Mouse (Mus musculus): ENCODE measurements at regions not wholly inside any gene's neighbourhood (a gene's known extent, or its start where the extent isn't known, plus 50 kb on each side); places are given as distances from the start of the nearest gene placed in this dataset.

DNA sequence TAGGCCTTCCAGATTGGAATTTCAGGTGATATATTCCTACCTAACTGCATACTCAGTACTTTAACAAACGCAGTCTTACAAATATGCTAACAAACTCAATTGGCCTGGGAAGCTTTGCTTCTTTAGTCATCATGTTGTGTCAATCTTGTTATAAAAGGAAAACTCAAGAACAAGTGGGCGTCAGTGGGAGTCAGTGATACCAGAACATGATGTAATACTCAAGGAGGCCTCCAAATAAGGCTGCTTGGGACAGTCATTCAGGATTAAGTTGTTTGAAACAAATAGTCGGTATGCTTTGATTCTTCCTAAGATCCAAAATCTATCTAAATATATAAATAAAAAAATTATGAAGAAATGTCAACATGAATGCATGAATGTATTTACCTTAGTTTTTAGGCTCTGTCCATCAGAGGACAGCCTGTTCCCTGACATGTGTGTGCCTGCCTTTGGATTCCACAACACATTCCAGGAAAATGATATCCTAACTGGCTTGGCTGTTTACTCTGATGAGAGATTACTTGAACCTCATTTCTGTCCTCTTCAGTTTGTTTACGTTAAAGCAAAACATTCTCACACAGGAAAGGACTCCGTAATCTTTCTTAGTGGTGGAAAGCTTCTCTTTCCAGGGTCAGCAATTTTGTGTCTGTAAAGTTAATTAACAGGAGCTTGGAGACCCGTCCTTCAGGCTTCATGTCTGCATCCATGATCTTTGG is 345.7 kb upstream of the Marcks start:
- intact Hi-C loops (cut with DNase I), result loop anchor here (5.0 kb wide), 2 partner anchors 87 to 347 kb away; partner anchors contain the start of gene Marcks
- no peak for DNase-seq (ENCODE audit: low spot score)

DNA sequence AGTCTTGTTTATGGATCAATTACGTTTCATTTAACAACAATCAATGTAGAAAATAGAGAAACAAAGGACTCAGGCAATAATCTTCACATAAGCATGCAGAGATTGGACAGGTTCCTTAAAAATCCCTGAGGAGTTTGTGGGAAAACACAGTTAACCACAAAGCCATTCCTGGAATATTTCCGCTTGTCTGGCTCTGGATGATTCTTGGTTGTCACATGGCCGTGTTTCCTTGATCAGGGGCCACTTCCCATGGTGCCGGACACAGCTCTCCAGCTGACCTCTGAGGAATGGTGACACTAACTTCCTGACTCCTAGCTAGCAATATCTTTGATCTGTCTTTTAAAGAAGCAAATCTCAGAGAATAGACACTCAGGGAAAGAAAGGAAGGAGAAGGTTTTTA is 344.8 kb upstream of the Marcks start:
- peak; percentile 12 for DNase-seq (ENCODE audit: low spot score)
- intact Hi-C loops (cut with DNase I), result loop anchor here (5.0 kb wide), 2 partner anchors 86 to 346 kb away; partner anchors contain the start of gene Marcks

DNA sequence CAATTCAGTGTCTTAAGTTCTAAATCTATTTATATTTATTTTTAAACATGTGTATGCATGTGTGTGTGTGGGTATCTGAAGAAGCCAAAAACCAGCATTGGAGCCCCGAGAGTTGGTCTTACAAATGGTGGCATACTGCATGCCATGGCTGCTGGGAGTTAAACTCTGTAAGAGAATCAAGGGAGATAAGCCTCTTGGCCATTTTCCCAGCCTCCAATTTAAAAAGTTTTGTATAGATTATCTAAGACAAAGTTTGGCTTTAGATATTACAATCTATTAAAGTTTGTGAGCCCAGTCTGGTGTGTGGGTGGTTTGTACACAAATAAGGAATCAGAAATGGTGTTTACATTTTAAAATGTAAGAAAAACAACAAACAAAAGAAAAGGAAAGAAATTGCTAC is 343.2 kb upstream of the Marcks start:
- intact Hi-C loops (cut with DNase I), result loop anchor here (5.0 kb wide), 2 partner anchors 85 to 345 kb away; partner anchors contain the start of gene Marcks

DNA sequence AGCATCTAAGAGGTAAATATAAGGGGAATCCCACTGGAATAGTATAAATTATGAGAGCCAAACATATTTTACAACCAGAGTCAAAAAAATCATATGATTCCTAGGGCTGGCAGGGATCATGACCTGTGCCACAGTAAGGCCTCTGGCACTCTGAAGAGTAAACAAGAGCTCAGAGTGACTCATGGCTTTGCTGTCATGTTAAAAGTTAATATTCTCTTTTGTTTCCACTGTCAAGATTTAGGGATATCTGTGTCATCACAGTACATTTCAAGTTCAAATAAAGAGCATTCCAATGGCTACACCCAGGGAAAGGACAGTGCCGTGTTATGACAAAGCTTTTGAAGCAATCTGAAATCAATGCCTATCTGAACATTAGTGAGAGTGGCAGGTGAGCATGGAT is 341.6 kb upstream of the Marcks start:
- intact Hi-C loops (cut with DNase I), result loop anchor here (5.0 kb wide), 2 partner anchors 83 to 343 kb away; partner anchors contain the start of gene Marcks
- DNase-seq (ENCODE audit: low spot score), result no peak

More for the DNA sequence above, 343.2 kb upstream of the Marcks start:
- DNase-seq (ENCODE audit: low spot score), result no peak

DNA sequence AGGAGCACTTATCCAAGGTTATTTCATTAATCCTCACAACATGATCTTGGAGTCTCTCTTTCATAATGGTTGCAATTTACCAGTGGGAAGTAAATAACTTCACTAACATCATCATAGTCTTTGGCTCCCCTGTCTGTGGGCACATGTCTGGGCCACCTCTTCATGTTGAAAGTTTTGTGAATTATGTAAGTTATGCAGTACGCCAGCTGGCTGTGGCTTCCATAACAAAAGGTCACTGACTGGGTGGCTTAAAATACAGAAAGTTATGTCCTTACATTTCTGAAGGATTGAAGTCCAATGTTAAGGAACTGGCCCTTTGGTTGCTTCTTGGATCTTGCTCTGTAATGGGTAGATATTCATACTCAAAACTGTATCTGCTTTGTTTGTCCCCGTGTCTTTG is 339.4 kb upstream of the Marcks start:
- intact Hi-C loops (cut with DNase I), result no loop called here
- no peak for DNase-seq (ENCODE audit: low spot score)

DNA sequence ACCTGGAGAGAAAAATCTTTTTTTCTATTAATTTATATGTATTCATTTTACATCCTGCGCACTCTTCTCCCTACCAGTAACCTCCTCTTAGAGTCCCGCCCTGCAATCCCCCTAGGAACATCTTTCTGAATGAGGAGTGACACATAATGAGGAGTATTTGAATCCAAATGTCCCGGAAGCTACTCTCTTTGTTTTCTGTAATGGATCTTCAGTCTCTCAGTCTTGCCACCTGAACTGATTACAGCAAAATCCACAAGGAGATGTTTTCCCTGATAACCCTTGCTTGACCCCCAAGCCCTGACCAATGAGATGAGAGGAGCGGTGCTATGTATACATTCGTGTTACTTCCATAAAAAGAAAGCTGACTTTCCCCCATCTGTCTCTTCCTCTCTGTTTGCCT is 334.4 kb upstream of the Marcks start:
- no peak for DNase-seq (ENCODE audit: low spot score)
- intact Hi-C loops (cut with DNase I), result no loop called here

DNA sequence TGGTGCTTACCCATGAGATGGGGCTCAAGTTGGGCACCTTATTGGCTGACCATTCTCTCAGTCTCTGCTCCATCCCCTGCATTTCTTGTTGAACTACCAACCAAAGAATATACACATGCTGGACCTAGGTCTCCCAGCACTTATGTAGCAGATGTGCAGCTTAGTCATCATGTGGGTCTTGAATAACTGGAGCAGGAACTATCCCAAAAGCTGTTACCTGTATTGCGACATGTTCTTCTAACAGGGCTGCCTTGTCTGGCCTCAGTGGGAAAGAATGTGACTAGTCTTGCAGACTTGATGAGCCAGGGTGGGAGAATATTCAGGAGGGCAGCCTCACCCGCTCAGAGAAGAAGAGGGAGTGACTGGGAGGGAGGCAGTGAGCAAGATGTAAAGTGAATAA is 318.7 kb upstream of the Marcks start:
- no peak for DNase-seq (ENCODE audit: low spot score)
- intact Hi-C loops (cut with DNase I), result no loop called here

DNA sequence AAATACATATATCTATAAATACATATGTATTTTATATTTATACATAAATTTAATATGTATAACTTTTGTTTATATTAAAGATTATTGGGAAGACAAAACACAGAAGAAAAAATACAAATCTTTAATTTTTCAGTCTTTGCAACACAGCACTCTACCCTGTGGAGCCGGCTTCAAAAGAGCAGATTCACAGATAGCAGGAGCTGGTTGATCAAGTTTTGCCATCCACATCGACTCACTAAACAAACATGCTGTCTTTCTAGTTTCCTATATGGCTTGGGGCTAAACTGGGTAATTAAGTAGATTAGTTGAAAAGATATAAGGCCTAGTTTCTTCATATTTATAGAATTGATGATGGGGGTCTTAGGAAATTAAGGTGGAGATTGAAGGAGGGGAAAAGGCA is 311.2 kb upstream of the Marcks start:
- no peak for DNase-seq (ENCODE audit: low spot score)
- intact Hi-C loops (cut with DNase I), result no loop called here

DNA sequence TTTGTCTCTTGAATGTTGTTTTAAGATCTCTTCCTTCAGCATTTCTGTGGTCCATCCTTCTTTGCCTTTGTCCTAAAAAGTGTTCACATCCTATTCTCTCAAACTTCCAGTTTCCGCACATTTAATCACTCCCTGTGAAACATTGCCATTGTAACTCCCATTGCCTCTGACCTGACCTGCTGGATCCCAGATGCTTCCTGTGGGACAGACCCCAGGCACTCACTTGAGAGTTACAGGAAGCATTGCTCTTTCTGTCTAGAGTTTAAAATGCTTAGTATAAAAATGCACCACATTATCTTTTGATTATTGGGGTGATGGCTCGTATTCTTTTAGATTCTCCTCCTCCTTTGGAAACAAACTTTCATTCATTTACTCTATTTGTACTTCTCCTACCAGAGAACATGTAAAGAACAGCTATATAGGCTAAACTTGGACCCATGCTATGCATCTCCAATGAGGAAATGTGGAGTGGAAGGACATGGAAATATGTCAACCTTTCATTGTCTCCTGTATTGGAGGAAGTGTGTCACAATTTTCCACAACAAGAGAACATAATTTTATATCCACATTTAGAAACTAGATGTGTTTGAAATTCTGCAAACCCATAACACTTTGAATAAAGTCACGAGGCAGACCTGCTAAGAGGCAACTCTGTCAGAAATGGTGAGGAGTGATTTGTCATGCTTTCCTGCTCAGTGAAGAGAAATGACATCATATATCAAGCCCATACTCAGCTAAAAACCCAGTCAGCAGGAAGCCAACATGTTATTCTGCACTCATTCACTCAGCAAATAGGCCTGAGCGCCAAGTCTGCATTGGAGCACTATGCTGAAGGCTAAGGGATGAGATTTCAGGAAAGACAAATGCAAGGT is 308.8 kb upstream of the Marcks start:
- no peak for DNase-seq (ENCODE audit: low spot score)
- intact Hi-C loops (cut with DNase I), result loop anchor here (2.0 kb wide), 1 partner anchor 311 kb away; no protein-coding TSS in a partner anchor

DNA sequence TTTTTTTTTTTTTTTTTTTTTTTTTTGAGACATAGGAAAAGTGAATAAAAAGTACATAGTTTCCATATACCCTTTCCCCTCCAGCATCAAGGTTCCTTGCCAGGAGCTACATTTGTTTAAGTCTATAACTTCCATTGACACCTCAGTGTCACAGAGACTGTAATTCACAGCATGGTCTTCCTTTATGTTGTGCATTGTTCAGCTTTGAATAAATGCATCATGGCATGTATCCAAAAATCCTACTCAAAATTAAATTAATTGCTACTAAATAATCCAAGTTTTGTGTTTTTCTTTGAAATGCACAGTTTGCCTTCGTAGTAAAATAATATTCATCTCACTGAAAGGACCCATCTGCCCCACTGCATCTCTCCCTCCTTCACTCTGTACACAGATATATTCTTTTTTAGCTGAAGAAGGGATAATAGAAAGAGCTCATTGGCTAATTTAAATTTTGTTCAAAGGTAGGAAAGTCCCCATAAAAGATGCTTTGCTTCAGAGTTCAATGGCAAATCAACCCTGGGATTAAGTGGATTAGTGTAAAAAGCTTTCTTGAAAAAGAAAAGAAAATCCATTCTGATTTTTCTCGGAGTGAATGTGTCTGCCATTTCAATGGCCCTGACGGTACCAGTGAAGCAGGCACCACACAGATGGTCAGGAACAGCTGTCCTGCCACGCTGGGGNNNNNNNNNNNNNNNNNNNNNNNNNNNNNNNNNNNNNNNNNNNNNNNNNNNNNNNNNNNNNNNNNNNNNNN is 301.3 kb upstream of the Marcks start:
- intact Hi-C loops (cut with DNase I), result no loop called here
- no peak for DNase-seq (ENCODE audit: low spot score)

DNA sequence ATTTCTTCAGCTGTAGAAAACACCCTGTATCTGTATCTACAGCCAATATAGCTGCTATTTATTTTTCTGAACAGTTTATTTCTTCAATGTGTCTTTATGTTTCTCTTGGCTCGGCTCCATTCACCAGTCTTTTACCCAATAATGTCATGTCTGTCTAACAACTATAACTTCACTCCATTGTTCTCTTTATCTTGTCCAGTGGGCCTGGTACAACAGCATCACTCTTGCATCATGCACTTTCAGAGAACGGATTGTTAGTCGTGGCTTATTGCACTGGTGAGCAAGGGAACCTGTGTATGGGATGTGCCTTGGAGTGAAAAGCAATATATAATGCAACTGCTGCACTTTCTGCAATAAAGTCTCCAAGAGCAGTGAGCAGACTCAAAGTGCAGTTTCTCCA is 299.6 kb upstream of the Marcks start:
- intact Hi-C loops (cut with DNase I), result no loop called here
- DNase-seq (ENCODE audit: low spot score), result no peak

DNA sequence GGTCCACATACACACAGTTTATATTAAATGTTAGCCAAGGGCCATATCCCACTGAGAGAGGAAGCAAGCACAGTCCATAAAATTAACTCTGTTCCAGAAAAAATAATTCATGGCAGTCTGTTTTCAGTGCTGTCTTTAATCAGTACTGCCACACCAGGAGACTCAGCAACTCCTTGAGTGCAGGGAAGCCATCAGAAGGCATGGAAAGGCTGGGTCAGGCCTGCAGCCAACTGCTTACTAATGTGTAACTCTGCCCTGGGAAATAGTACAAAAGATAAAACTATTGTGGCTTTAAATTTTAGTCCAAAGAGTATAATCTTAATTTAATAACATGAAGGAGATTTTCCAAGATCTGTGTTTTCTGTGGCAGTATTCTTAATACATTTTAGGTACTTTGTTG is 298.1 kb upstream of the Marcks start:
- no peak for DNase-seq (ENCODE audit: low spot score)
- intact Hi-C loops (cut with DNase I), result no loop called here

DNA sequence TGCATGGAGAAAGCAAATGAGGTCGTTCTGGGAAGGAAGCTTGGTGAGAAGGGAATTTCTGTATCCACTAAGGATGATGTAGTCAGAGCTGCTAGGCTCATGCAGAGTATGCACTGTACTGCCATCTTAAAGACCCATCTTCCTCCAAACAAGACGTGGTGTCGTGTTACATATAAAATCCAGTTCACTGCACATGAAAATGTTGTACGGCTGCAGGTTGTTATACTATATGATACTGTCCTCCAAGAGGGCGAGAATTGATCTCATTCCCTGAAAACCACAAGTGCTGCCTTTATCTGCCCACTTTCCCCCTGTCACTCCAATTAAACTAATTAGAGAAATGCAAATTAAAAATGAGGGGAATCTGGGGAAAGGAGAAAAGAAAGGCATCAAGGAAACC is 295.5 kb upstream of the Marcks start:
- no peak for DNase-seq (ENCODE audit: low spot score)
- intact Hi-C loops (cut with DNase I), result no loop called here

DNA sequence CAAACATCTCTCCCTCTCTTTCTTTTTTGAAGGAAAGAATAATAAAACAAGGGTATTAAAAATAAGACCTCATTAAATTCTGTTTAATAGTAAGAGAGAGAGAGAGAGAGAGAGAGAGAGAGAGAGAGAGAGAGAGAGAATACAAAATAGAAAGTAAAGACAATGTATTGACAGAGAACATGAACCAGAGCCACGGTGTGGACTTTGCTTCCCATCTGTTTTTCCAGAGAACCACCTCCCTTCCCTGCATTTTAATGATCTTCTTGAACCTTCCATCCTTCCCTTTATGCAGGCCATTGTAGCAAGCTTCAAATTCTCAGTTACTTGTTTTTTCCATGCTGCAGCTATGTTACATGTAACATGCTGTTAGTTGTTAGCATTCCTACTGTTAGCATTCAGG is 284.3 kb upstream of the Marcks start:
- intact Hi-C loops (cut with DNase I), result no loop called here
- DNase-seq (ENCODE audit: low spot score), result no peak

DNA sequence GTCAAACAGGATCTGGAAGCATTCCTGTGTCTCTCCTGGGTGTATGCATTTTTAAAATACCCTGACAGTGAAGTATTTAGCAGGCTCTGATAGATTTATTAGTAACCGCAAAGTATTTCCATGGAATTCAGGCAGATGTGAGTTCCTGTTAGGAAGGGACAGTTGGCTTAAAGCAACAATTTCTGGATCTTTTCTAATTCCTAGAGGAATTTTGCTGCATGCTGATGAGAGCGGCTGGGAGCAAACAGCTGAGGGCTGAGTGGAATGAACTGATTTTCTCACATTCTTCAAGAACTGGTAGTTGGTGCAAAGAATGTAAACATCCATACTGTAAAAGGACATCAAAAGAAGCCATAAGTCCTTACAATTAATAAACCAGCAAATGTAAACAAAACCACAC is 283.9 kb upstream of the Marcks start:
- DNase-seq (ENCODE audit: low spot score), result no peak
- intact Hi-C loops (cut with DNase I), result no loop called here

DNA sequence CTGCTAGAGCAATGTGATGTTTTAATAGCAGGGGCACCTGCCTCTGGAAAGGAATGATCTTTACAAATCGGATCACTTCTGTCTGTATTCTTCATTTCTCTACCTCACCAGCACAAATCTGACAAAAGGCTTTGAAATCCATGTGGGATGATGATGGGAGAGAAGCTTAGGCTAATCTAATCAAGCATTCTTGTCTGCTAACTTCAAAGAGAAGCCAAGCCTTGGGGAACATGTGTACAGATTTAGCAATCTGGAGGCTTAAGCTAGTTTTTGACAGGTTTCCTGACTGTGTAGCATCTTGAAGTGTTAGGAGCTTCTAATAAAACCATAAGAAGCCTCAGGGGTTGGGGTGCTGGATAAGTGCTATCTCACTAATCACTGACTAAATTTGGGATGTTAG is 277.6 kb upstream of the Marcks start:
- intact Hi-C loops (cut with DNase I), result no loop called here
- no peak for DNase-seq (ENCODE audit: low spot score)

DNA sequence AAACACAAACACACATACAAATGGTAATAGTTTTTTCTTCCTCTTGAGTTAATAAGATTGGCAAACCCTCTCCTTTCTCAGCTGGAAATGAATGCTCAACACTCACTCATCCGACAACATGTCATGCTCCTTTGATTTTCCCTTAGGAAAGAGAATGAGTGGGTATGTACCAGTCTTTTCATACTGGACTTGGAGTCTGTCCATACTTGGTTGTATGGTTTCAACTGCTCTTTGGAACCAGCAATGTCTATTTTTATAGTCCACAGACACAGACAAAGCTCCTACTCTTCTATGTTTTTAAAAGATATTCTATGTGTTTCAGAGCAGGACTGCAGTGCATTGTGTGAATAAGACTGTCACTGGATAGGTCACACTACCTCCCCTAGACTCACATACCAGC is 273.7 kb upstream of the Marcks start:
- DNase-seq (ENCODE audit: low spot score), result no peak
- intact Hi-C loops (cut with DNase I), result no loop called here

DNA sequence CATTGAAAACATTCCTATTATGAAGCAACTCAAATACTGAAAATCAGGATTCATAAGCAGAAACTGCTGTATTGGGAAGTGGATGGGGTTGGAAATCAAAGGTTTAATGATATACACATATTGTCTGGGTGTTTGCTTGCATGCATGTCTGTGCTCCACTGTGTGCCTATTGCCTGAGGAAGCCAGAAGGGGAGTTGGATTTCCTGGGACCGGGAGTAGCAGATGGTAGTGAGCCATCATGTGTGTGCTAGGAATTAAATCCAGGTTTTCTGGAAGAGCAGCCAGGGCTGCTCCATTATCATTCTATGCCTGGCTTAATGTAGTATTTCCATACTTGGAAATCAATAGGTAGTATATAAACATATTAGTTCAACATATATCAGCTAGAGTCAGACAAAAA is 271.0 kb upstream of the Marcks start:
- intact Hi-C loops (cut with DNase I), result no loop called here
- no peak for DNase-seq (ENCODE audit: low spot score)

DNA sequence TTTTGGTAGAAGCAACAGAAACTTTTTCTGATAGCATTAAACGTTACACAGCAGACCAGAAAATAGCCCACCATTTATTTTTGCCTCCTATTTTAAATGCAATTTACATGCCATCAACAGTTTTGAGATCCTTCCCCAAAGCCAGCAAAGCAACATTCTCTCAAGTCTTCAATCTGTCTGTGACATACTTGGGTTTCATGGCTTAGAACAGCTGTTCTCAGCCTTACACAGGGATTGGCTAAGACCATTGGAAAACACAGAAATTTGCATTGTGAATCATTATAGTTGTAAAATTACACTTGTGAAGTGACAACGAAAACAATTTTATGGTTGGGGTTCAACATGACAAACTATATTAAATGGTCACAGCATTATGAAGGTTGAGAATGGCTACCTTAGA is 268.8 kb upstream of the Marcks start:
- intact Hi-C loops (cut with DNase I), result no loop called here
- DNase-seq (ENCODE audit: low spot score), result no peak

DNA sequence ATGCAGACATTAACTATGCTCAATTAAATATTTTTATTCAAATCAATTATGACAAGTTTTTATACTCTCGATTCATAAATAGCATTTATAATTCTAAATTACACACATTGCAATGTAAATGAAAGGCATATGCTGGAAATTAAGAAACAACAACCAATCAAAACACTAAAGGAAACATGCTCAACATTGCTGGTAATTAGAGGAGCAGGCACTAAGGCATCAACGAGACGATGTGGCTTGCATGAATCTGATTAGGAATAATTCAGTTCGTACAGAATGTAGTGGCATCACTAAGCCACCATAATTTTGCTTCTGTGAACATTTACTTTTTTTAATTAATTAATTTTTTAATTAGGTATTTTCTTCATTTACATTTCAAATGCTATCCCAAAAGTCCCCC is 266.2 kb upstream of the Marcks start:
- DNase-seq (ENCODE audit: low spot score), result no peak
- intact Hi-C loops (cut with DNase I), result no loop called here

DNA sequence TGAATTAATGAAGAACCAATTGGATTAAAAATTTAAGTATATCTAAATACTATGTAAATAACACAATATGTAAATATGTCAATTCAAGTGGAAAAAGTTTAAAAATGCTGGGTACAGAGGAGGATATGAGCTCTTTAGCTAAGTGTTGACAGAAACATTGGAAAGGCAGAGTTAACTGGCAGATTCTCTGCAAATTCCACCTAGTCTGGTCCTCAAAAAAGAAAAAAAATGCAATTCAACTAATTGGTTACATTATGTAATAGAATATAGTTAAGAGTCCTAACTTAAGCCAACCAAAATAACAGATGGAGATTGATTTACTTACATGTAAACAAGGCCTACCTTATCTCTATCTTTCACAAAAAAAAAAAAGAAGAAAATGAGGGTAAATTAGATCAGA is 265.7 kb upstream of the Marcks start:
- DNase-seq (ENCODE audit: low spot score), result no peak
- intact Hi-C loops (cut with DNase I), result no loop called here
